ENCODE assay signal across 8 mouse cellular contexts in the genomic region with DNA sequence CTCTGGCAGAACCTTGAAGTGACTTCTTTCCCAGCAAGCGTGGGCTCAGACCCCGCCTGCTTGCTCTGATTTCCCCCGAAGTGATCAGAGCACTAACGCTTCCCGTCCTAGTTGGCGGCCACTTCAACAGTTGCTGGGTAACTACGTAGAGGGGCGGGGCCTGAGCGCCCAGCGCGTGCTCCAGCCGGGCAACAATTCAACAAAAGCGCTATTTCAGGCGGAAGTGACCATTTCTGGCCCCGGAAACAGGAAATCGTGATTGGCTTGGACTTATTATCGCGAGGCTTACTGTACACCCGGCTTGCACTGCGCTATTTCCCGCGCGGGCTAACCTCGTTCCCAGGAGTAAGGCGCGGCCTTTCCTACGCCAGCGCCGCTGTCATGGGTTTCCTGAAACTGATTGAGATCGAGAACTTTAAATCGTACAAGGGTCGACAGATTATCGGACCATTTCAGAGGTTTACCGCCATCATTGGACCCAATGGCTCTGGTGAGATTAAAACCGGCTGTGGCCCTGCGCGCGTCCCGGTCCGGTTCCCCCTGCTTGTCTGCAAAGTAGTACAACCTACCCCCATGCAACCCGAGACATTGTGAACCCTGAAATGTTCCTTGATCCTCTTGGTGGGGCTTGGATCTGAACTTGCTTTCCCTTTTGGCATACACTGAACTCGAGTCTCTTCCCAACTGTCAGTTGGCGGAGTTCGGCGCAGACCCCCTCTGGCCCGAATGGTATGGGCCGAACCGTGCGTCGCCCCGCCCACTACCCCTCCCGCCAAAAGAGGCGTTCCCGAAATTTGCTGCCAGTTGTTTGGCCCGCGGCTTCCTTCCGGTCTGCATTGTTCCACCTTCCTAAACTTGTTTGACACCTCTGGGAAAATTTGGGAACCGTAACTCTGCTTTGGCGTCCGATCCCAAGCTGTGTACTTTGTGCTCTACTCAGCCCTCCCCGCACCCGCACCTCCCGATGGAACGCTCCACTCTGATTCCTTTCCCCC. TPM values are rescaled to one million over a fixed set of nuclear protein-coding genes. Genes with fewer than 3 reads are reported as not detected.
A peak's percentile ranks its signal among the peaks of the same experiment; 100 is the strongest.
DNase-seq lines count a peak whose midpoint lies in the region; ATAC-seq and TF ChIP-seq lines count a peak whose summit lies in the region.

A gene (minus strand): TSS at position 145 of the 995 bp plus-strand sequence.
A gene (plus strand): TSS at position 278 of the 995 bp plus-strand sequence.

- peak within 1 kb of the TSS; percentile 87 for H3K27ac ChIP-seq in cortical plate, adult 2 months (ENCODE audit: insufficient read depth, low read length)

- ATAC-seq in activated CD4-positive, CD25-positive, alpha-beta regulatory T cell, adult 4 months: peak; percentile 92
- ATAC-seq in inflammation-experienced regulatory T-cells, adult 6 months: peak; percentile 93
- ATAC-seq in megakaryocyte-erythroid progenitor cell, adult 5-6 weeks (replicated peaks; ENCODE audit: low FRiP score, low TSS enrichment, poor library complexity, severe bottlenecking): peak; percentile 89

- DNase-seq in gastrocnemius, postnatal 10 days: peak; percentile 84
- DNase-seq in left cerebral cortex, postnatal 10 days (ENCODE audit: extremely low spot score in 1 of 2, low spot score in 2 of 2): peak; percentile 92 to 93
- peak; percentile 88 for DNase-seq in right cerebral cortex, postnatal 25 days
- peak; percentile 86 to 87 for DNase-seq in urinary bladder, postnatal 4 days (ENCODE audit: low spot score in 2 of 2)

- peak; percentile 71; the same call in 1 of the 2 replicates for TF ChIP-seq POLR2A in cortical plate, adult 2 months (IDR thresholded peaks at IDR 0.05; ENCODE audit: extremely low read depth, insufficient read depth, low read length)

- H3K4me1 ChIP-seq in cortical plate, adult 2 months (ENCODE audit: control insufficient read depth, insufficient read depth, low read length): peaks cover 2% of the 10 kb centered on the region; the same call in 1 of the 2 replicates

- H3K4me3 ChIP-seq in cortical plate, adult 2 months (ENCODE audit: insufficient read depth, low read length): peak within 1 kb of the TSS; percentile 89

- TF ChIP-seq CTCF in cortical plate, adult 2 months (IDR thresholded peaks at IDR 0.05; ENCODE audit: extremely low read depth, insufficient read depth, low read length): no peak

- intact Hi-C loops in left cerebral cortex, postnatal 10 days (cut with DNase I): loop anchor here (5.0 kb wide), 2 partner anchors 69 to 131 kb away; no protein-coding TSS in a partner anchor

RNA-seq across cellular contexts. Expression of the first gene that starts in this region (rescaled TPM):
- polyA plus RNA-seq in activated CD4-positive, CD25-positive, alpha-beta regulatory T cell, adult 4 months (2017; shearing (Covaris generic)): under 1 TPM; 0.52 to 0.85 TPM
- 0.30 and 0.40 TPM in 2 replicates for polyA plus RNA-seq in cortical plate, adult 2 months (2012; rRNA removed)
- total RNA-seq in gastrocnemius, postnatal 10 days (2021): under 1 TPM; 0.52 to 0.56 TPM
- polyA plus RNA-seq in inflammation-experienced regulatory T-cells, adult 6 months (2017; shearing (Covaris generic)): 1 to 10 TPM; 1.4 to 1.9 (median 1.8) TPM
- total RNA-seq in left cerebral cortex, postnatal 10 days (2021): not detected
- total RNA-seq in megakaryocyte-erythroid progenitor cell, adult 5-6 weeks (2014; fragmentation: Nextera tagmentation): 2.2 and 2.8 TPM in 2 replicates
- 3.0 and 4.3 TPM in 2 replicates for total RNA-seq in megakaryocyte-erythroid progenitor cell, adult 5-6 weeks (2017)

RNA-seq across cellular contexts. Expression of the second gene that starts in this region (rescaled TPM):
- 10 to 100 TPM; 91.4 to 94.0 TPM for polyA plus RNA-seq in activated CD4-positive, CD25-positive, alpha-beta regulatory T cell, adult 4 months (2017; shearing (Covaris generic))
- polyA plus RNA-seq in cortical plate, adult 2 months (2012; rRNA removed): 38.8 and 39.8 TPM in 2 replicates
- 10 to 100 TPM; 36.5 to 41.7 TPM for total RNA-seq in gastrocnemius, postnatal 10 days (2021)
- polyA plus RNA-seq in inflammation-experienced regulatory T-cells, adult 6 months (2017; shearing (Covaris generic)): 100 to 1,000 TPM in 1 of 3 experiments, 10 to 100 TPM in 2; 80.1 to 110 (median 94.3) TPM
- 10 to 100 TPM; 46.8 to 48.2 TPM for total RNA-seq in left cerebral cortex, postnatal 10 days (2021)
- 127 and 155 TPM in 2 replicates for total RNA-seq in megakaryocyte-erythroid progenitor cell, adult 5-6 weeks (2014; fragmentation: Nextera tagmentation)
- 317 and 323 TPM in 2 replicates for total RNA-seq in megakaryocyte-erythroid progenitor cell, adult 5-6 weeks (2017)

Comparison
In these comparisons a context has a peak if more than half of its experiments do, and no peak if none do; other contexts are left out.
1. Peak in every context shown above with its lines: DNase-seq, ATAC-seq, H3K4me3 ChIP-seq and H3K27ac ChIP-seq.